Mouse (Mus musculus) right cerebral cortex, adult 18-20 months (tissue): ENCODE data around the gene Pcdh7.
"Not testable (repeated sequence)": the region's sequence is repeated elsewhere in the genome, so short reads cannot be mapped to it uniquely, and the experiment has no call there.

Source experiments
- DNase-seq: peaks from one replicate; pipeline ENCODE4 v3.0.0; 2022; ENCODE audit warnings: mixed read lengths

The Pcdh7 gene

DNA sequence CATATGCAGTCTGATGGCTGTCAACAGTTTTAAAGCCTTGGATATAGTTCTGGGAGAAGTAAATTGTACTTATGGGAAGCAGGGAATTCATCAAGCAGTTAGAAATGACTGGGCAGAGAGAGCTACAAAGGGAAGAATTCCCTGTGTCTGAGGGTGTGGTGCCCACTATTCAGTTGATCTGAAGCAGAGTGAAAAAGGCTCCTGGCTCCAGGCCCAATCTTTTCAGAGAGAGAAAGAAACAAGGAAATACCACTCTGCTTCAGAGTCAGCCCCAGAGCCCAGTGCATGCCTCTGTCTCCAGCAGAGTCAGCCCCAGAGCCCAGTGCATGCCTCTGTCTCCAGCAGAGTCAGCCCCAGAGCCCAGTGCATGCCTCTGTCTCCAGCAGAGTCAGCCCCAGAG lies 456.6 kb downstream of the Pcdh7 start:
- DNase-seq: not testable (repeated sequence)

DNA sequence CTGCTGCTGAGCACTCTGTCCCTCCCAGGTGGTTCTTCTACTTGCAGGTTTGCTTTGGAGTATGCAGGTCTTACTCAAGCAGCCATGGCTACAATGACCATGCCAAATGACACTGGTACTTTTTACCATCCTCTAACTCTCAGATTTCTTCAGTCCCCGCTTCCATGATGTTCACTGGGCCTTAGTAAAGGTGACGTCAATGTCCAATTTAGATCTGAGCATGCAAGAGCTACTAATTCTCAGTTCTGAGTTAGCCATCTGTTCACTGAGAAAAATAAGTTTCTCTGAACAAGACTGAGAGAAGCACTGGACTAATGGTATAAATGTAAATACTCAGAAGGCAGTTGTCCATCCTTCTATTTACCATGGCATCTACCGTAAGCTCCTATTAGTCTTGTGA lies 457.8 kb downstream of the Pcdh7 start:
- DNase-seq: no peak
